ENCODE assay signal across 17 mouse cellular contexts in the genomic region with DNA sequence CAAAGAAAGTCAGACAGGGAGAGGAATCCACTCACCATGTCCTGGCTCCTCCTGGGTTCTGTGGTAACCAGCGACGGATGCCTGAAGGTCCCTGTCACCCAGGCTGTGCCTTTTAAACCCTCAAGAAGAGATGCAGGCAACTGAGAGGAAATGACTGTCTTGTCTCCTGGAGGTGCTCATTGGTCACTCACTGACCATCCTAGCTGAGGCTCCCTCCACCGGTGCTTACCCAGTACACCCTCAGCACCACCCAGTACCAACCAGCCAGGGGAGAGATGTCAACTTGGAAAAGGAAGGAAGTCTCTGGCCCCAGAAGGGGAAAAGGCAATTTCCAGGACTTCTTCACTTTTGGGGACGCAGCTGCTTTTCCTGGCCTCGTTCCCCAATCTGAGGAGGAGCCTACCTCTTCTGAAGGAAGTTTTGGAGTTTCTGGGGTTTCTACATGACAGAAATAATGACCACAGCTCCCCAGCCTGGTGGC. TPM values are rescaled to one million over a fixed set of nuclear protein-coding genes. Genes with fewer than 3 reads are reported as not detected.
DNase-seq lines count a peak whose midpoint lies in the region; ATAC-seq and TF ChIP-seq lines count a peak whose summit lies in the region.
"Had no signal": no experiment of that assay in that cellular context is flagged by ENCODE, and none has a peak within 500 bp of the region (broad histone marks: within the 10 kb centered on the region; RNA-seq: fewer than 3 reads in every experiment).

Gene C5ar1 (minus strand): TSS at position 431 of the 481 bp plus-strand sequence.

- no peaks in the 10 kb centered on the region for H3K27me3 ChIP-seq in liver, embryonic 15.5 days
- H3K27me3 ChIP-seq: heart, embryonic 15.5 days; hindbrain, embryonic 15.5 days; kidney, embryonic 15.5 days; limb, embryonic 12.5 days had no signal

- no peak for TF ChIP-seq POLR2A in bone marrow macrophage, adult 2 months (IDR thresholded peaks at IDR 0.05; ENCODE audit: borderline replicate concordance, low read depth, low read length)

- H3K4me3 ChIP-seq in liver, embryonic 15.5 days (replicated peaks) = peak within 1 kb of the TSS; percentile 14
- peak within 1 kb of the TSS; percentile 62 for H3K4me3 ChIP-seq in bone marrow macrophage, adult 2 months (ENCODE audit: insufficient read depth, low read length)
- H3K4me3 ChIP-seq: forebrain, embryonic 12.5 days; heart, embryonic 15.5 days; hindbrain, embryonic 15.5 days; intestine, embryonic 15.5 days; kidney, embryonic 15.5 days; limb, embryonic 12.5 days had no signal

- no peak for TF ChIP-seq CTCF in bone marrow macrophage, adult 2 months (IDR thresholded peaks at IDR 0.05; ENCODE audit: low read depth, low read length)

- H3K4me2 ChIP-seq in liver, embryonic 15.5 days = no peak within 1 kb of the TSS
- H3K4me2 ChIP-seq: forebrain, embryonic 12.5 days; heart, embryonic 15.5 days; hindbrain, embryonic 15.5 days; intestine, embryonic 15.5 days; kidney, embryonic 15.5 days; limb, embryonic 12.5 days had no signal

- peak within 1 kb of the TSS; percentile 0; the same call in 1 of the 2 replicates for H3K27ac ChIP-seq in liver, embryonic 15.5 days (replicated peaks)
- peak within 1 kb of the TSS; percentile 93 for H3K27ac ChIP-seq in bone marrow macrophage, adult 2 months (ENCODE audit: insufficient read depth, low read depth, low read length)
- H3K27ac ChIP-seq: forebrain, embryonic 12.5 days; heart, embryonic 15.5 days; hindbrain, embryonic 15.5 days; intestine, embryonic 15.5 days; kidney, embryonic 15.5 days; limb, embryonic 12.5 days had no signal

- H3K9ac ChIP-seq in liver, embryonic 15.5 days = no peak within 1 kb of the TSS
- H3K9ac ChIP-seq: forebrain, embryonic 12.5 days; heart, embryonic 15.5 days; hindbrain, embryonic 15.5 days; intestine, embryonic 15.5 days; kidney, embryonic 15.5 days; limb, embryonic 12.5 days had no signal

- intact Hi-C loops in left cerebral cortex, postnatal 10 days (cut with DNase I) = no loop called here

- no peak for ATAC-seq in liver, embryonic 15.5 days (ENCODE audit: insufficient read depth)
- peak; percentile 18 for ATAC-seq in granulocyte monocyte progenitor cell, adult 5-6 weeks (replicated peaks; ENCODE audit: poor library complexity, severe bottlenecking)
- no peak for ATAC-seq in monocyte, adult 5-6 weeks (replicated peaks; ENCODE audit: insufficient number of reproducible peaks, low FRiP score, low TSS enrichment, poor library complexity, severe bottlenecking)
- ATAC-seq: intestine, embryonic 15.5 days had no signal

- no peaks in the 10 kb centered on the region for H3K36me3 ChIP-seq in liver, embryonic 15.5 days (replicated peaks)
- H3K36me3 ChIP-seq: forebrain, embryonic 12.5 days; heart, embryonic 15.5 days; hindbrain, embryonic 15.5 days; intestine, embryonic 15.5 days; kidney, embryonic 15.5 days; limb, embryonic 12.5 days had no signal

- DNase-seq in liver = no peak
- DNase-seq in testis, postnatal 14 days (ENCODE audit: low spot score) = no peak
- DNase-seq in left cerebral cortex, postnatal 10 days (ENCODE audit: extremely low spot score in 1 of 2, low spot score in 2 of 2) = no peak
- DNase-seq: cerebellum, adult 9-11 months; gastrocnemius, postnatal 25 days; heart, postnatal 4 days; thymus, adult 18-20 months had no signal

- 51% methylated on average over 5 of the region's 5 CpGs for WGBS in liver, embryonic 15.5 days (ENCODE audit: insufficient replicate concordance)

- no peaks in the 10 kb centered on the region for H3K9me3 ChIP-seq in liver, embryonic 15.5 days (replicated peaks)
- H3K9me3 ChIP-seq: forebrain, embryonic 12.5 days; heart, embryonic 15.5 days; hindbrain, embryonic 15.5 days; intestine, embryonic 15.5 days; kidney, embryonic 15.5 days; limb, embryonic 12.5 days had no signal

- H3K4me1 ChIP-seq in liver, embryonic 15.5 days (replicated peaks) = peaks cover 4% of the 10 kb centered on the region
- peaks cover 48% of the 10 kb centered on the region for H3K4me1 ChIP-seq in bone marrow macrophage, adult 2 months (ENCODE audit: control insufficient read depth, insufficient read depth, low read length)
- H3K4me1 ChIP-seq: forebrain, embryonic 12.5 days; heart, embryonic 15.5 days; hindbrain, embryonic 15.5 days; intestine, embryonic 15.5 days; kidney, embryonic 15.5 days; limb, embryonic 12.5 days had no signal

RNA-seq across cellular contexts. Expression of gene C5ar1, which starts in this region (rescaled TPM):
- polyA plus RNA-seq in liver, embryonic 15.5 days (2015; fragmentation: Nextera tagmentation; extraction: Ambion mirVana) = 3.5 and 3.6 TPM in 2 replicates
- polyA plus RNA-seq in bone marrow macrophage, adult 2 months (2012; ENCODE audit: insufficient read depth, insufficient read length, missing spikeins) = 463 and 511 TPM in 2 replicates
- 0.21 TPM in 1 of 2 replicates, not detected in the other for total RNA-seq in granulocyte monocyte progenitor cell, adult 5-6 weeks (2014; fragmentation: Nextera tagmentation)
- 0.67 and 1.1 TPM in 2 replicates for total RNA-seq in granulocyte monocyte progenitor cell, adult 5-6 weeks (2017)
- total RNA-seq in monocyte, adult 5-6 weeks (2017) = 11.2 to 17.0 TPM (median 13.7 TPM) in 3 replicates
- under 1 TPM; 0.71 to 0.83 TPM for total RNA-seq in left cerebral cortex, postnatal 10 days (2021)

Comparison
In these comparisons a context has a peak if more than half of its experiments do, and no peak if none do; other contexts are left out.
1. RNA of gene C5ar1 (polyA plus RNA-seq): 463 to 511 TPM in bone marrow macrophage, adult 2 months; 3.5 to 3.6 TPM in liver, embryonic 15.5 days; every median in the first group is over 100 times any median in the second.